Mouse (Mus musculus) adrenal gland, adult 8-10 months (tissue): Measurements from ENCODE around the gene Prmt2. TPM values are rescaled to one million over a fixed set of nuclear protein-coding genes. Genes with fewer than 3 reads are reported as not detected.

Experiments used
- DNase-seq: peaks from one replicate; pipeline ENCODE4 v3.0.0; 2022
- microRNA-seq, 2 experiments: library from miRNA; unstranded; fragments of <30 nt; microRNA quantifications; one replicate each; pipeline ENCODE4 v1.2.0; 2022
- total RNA-seq, 4 experiments: library from RNA; stranded (reverse); gene quantifications; 2 replicates each; pipeline ENCODE4 v1.2.4; 2022

The Prmt2 gene
- total RNA-seq, 4 experiments from 2014 or later: 24.6 to 33.5 (median 29.3) TPM

GRCm38 (mm10) chr10:76217056-76217455, 20.6 kb downstream of the Prmt2 start:
- DNase-seq: no peak

GRCm38 (mm10) chr10:76214161-76214560, 23.5 kb downstream of the Prmt2 start:
- no peak for DNase-seq

GRCm38 (mm10) chr10:76212121-76212520, 25.5 kb downstream of the Prmt2 start:
- DNase-seq: no peak

GRCm38 (mm10) chr10:76210806-76211205, 26.9 kb downstream of the Prmt2 start:
- no peak for DNase-seq

GRCm38 (mm10) chr10:76209241-76209640, 28.4 kb downstream of the Prmt2 start:
- DNase-seq: no peak

GRCm38 (mm10) chr10:76207262-76207796, 30.3 kb downstream of the Prmt2 start:
- no peak for DNase-seq

- no peak for DNase-seq
Measured at GRCm38 (mm10) chr10:76203798-76204283, 33.8 kb downstream of the Prmt2 start.

GRCm38 (mm10) chr10:76201978-76202377, 35.7 kb downstream of the Prmt2 start:
- peak; percentile 9 for DNase-seq

- no peak for DNase-seq
Measured at GRCm38 (mm10) chr10:76201416-76201815, 36.2 kb downstream of the Prmt2 start.

- DNase-seq: no peak
Measured at GRCm38 (mm10) chr10:76188010-76188409, 49.7 kb downstream of the Prmt2 start.

- DNase-seq: no peak
Measured at GRCm38 (mm10) chr10:76185216-76185615, 52.4 kb downstream of the Prmt2 start.

GRCm38 (mm10) chr10:76174899-76175298, 62.8 kb downstream of the Prmt2 start:
- DNase-seq: no peak

- DNase-seq: no peak
Measured at GRCm38 (mm10) chr10:76158009-76158408, 79.7 kb downstream of the Prmt2 start.

GRCm38 (mm10) chr10:76157528-76157927, 80.1 kb downstream of the Prmt2 start:
- DNase-seq: no peak

Small RNAs within 50 kb of the gene (microRNA-seq; reads per million reads assigned to microRNA genes)
- 0 reads per million in 2 experiments for gene Mir678

Other genes starting within 250 kb of the Prmt2 start
- gene Zfp280b, start 205.2 kb downstream of the Prmt2 start, total RNA-seq: 10 to 100 TPM in 2 of 4 experiments, 1 to 10 TPM in 2; 8.7 to 10.4 (median 9.5) TPM
- not detected for gene Slc5a4b, start 126.9 kb downstream of the Prmt2 start, total RNA-seq
- gene Slc5a4a, start 90.4 kb downstream of the Prmt2 start, total RNA-seq: not detected
- 10 to 100 TPM in 3 of 4 experiments, 1 to 10 TPM in 1; 7.3 to 35.5 (median 12.7) TPM for gene S100b, start 16.0 kb upstream of the Prmt2 start, total RNA-seq
- 10 to 100 TPM; 23.2 to 41.3 (median 31.9) TPM for gene Dip2a, start 107.4 kb upstream of the Prmt2 start, total RNA-seq
- gene AC141477.1, start 202.6 kb upstream of the Prmt2 start, total RNA-seq: 1 to 10 TPM in 1 of 4 experiments, not detected in 3; 3.1 TPM
- 10 to 100 TPM; 18.4 to 27.1 (median 20.3) TPM for gene Pcnt, start 204.9 kb upstream of the Prmt2 start, total RNA-seq
- gene 2610028H24Rik, start 211.2 kb upstream of the Prmt2 start, total RNA-seq: not detected
- gene Mcm3ap, start 231.1 kb upstream of the Prmt2 start, total RNA-seq: 10 to 100 TPM; 32.2 to 46.7 (median 40.8) TPM
- 1 to 10 TPM; 2.9 to 5.0 (median 3.1) TPM for gene Ybey, start 231.2 kb upstream of the Prmt2 start, total RNA-seq